Mouse (Mus musculus): ENCODE measurements around the gene Ccm2l.

DNA sequence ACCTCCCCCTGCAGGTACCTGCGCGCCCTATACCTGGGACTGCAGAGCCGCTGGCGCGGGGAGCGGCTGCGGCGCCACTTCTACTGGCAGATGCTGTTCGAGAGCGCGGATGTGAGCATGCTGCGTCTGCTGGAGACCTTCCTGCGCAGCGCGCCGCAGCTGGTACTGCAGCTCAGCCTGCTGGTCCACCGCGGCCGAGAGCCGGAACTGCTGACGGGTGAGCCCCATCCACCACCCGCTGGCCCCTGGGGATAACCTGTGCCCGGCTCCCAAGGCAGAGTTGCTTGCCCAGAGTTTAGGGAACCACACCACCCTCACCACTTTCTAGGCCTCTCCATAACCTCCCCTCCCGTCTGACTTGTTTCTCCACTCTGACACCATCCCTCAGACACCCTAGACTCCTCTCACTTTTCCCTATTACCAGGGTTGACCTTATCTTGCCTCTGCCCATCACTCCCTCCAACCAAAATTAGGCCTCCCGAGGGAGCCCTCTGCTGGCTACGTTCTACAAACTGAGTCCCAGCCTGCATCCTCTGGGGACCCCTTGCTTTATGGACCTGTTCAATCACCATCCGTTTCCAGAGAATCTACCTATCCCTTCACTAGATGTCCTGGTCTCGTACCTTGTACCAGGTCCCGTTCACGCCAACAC lies 12.9 kb upstream of the Ccm2l start:
- no peak for TF ChIP-seq POLR2A (IDR thresholded peaks at IDR 0.05; ENCODE audit: borderline replicate concordance, extremely low read depth, insufficient read depth, insufficient read length, poor library complexity, severe bottlenecking)
- peak; percentile 25; the same call in 1 of the 2 replicates for TF ChIP-seq CTCF (IDR thresholded peaks at IDR 0.05; ENCODE audit: borderline replicate concordance, extremely low read depth, insufficient read depth, insufficient read length)

Data from brain, embryonic 14.5 days (tissue).